Mouse (Mus musculus) heart, embryonic 12.5 days (tissue): ENCODE results near the gene Srsf3. TPM values are rescaled to one million over a fixed set of nuclear protein-coding genes. Genes with fewer than 3 reads are reported as not detected.
"Not testable (repeated sequence)": the region's sequence is repeated elsewhere in the genome, so short reads cannot be mapped to it uniquely, and the experiment has no call there.

ENCODE experiments used
- ATAC-seq: fragments of 200-750 bp; cut with Nextera tagmentation; 2 replicates; pipeline ENCODE4 v1.8.0; 2017; ENCODE audit warnings: moderate TSS enrichment, moderate library complexity; ENCODE audit not compliant: insufficient number of reproducible peaks, low FRiP score
- H3K27ac ChIP-seq: fragments of 300-500 bp; sonication (generic); 2 replicates; pipeline ENCODE4 v1.5.1; 2016; ENCODE audit warnings: mild to moderate bottlenecking, moderate library complexity; ENCODE audit not compliant: poor library complexity, severe bottlenecking
- H3K27me3 ChIP-seq: fragments of 300-500 bp; sonication (generic); replicated peaks from 2 replicates; pipeline ENCODE4 v1.6.1; 2016; ENCODE audit warnings: mild to moderate bottlenecking, moderate library complexity
- H3K36me3 ChIP-seq: fragments of 300-500 bp; sonication (generic); 2 replicates; pipeline ENCODE4 v1.6.1; 2016; ENCODE audit warnings: mild to moderate bottlenecking, moderate library complexity
- H3K4me1 ChIP-seq: fragments of 300-500 bp; sonication (generic); replicated peaks from 2 replicates; pipeline ENCODE4 v1.6.1; 2016; ENCODE audit warnings: mild to moderate bottlenecking
- H3K4me2 ChIP-seq: fragments of 300-500 bp; sonication (generic); 2 replicates; pipeline ENCODE4 v1.6.1; 2016; ENCODE audit warnings: mild to moderate bottlenecking, moderate library complexity
- H3K4me3 ChIP-seq: fragments of 300-500 bp; sonication (generic); 2 replicates; pipeline ENCODE4 v1.5.1; 2016; ENCODE audit warnings: mild to moderate bottlenecking
- H3K9ac ChIP-seq: fragments of 300-500 bp; sonication (generic); 2 replicates; pipeline ENCODE4 v1.6.1; 2016; ENCODE audit warnings: mild to moderate bottlenecking, moderate library complexity
- H3K9me3 ChIP-seq: fragments of 300-500 bp; sonication (generic); replicated peaks from 2 replicates; pipeline ENCODE4 v1.6.1; 2016; ENCODE audit warnings: mild to moderate bottlenecking, moderate library complexity
- WGBS: fragments of 180-500 bp; shearing (Covaris S2); methylation state at CpG from one replicate; pipeline ENCODE4 v1.1.7; 2016; 5-methylcytosine and 5-hydroxymethylcytosine counted together
- polyA plus RNA-seq: library from polyadenylated mRNA; unstranded; fragments of >200 nt; fragmentation: Nextera tagmentation; extraction: Ambion mirVana; gene quantifications from 2 replicates; pipeline ENCODE4 v1.2.1, GENCODE M21; 2016

Gene Srsf3
- polyA plus RNA-seq, 1 experiment from 2014 or later: 406 TPM

DNA sequence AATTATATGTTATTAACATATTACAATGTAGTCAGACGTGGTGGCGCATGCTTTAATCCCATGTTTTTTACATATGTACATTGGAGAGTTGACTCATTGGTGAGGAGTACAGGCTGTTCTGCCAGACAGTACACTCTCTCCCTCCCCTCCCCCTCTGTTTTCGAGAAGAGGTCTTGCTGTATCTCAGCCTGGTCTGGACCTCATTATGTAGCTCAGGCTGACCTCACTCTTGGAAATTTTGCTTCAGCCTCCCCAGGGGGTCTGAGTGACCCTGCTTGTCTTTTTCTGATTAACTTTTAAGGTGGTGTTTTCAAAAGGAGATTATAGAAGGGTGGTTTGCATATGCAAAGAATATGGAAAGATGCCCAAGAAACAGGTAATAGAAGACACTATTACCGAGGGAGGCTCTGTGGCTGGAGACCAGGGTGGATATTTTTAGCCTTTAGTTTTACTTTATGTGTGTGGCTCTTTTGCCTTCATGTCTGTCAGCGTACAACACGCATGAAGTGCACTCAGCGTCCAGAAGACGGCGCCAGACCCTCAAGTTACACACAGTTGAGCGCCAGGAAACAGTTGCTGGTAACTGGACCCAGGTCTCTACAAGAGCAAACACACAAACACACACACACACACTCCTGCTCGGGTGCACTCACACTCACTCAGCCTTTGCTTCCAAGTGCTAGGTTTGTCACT, 14.0 kb upstream of the Srsf3 start:
- Histone ChIP-seq H3K9ac (no peak overlapping the region), H3K9me3 (no peaks in the 10 kb centered on the region), H3K4me2 (no peak overlapping the region), H3K4me1 (peaks cover 5% of the 10 kb centered on the region), H3K27ac (no peak overlapping the region), H3K36me3 (no peaks in the 10 kb centered on the region), H3K4me3 (no peak overlapping the region), H3K27me3 (no peaks in the 10 kb centered on the region)
- WGBS: 45% methylated on average over 11 of the region's 11 CpGs
- ATAC-seq: no peak

DNA sequence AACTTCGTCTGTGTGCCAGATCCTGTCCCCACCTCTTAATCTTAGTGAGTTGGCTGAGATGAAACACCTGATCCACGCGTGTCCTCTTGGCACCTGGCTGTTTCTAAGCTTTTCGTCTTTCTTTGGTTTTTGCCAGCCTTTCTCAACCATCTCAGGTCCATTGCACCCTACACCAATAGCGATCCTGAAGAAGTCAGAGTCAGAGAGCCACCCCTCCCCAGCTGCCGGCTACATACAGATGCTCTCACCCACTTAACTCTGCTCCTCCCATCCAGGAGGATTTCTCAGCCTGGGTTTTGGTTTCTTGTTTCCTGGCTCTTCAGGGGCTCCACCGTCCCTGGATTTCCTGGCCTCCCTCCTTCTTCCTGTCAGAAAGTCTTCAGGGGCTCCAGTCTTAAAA, 13.0 kb upstream of the Srsf3 start:
- Histone ChIP-seq H3K36me3 (no peaks in the 10 kb centered on the region), H3K27ac (no peak overlapping the region), H3K9ac (no peak overlapping the region), H3K27me3 (no peaks in the 10 kb centered on the region), H3K4me1 (peaks cover 6% of the 10 kb centered on the region), H3K9me3 (no peaks in the 10 kb centered on the region), H3K4me3 (no peak overlapping the region), H3K4me2 (no peak overlapping the region)
- ATAC-seq: no peak
- WGBS: 62% methylated on average over 7 of the region's 7 CpGs

DNA sequence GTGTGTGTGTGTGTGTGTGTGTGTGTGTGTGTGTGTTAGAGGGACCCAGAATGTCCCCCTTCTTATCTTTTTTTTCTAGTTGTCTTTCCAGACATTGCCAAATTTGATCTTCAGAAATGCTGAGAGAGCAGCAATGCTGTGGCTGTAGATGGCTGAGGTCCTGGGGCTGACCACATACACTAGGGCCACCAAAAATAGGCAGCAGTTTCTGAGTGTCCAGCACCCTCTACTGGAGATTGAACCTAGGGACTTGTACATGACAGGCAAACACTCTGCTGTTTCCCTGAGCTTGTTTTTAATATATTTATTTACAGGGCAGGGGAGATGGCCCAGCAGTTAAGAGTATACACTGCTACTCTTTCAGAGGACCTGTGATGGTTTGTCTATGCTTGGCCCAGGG, 12.0 kb upstream of the Srsf3 start:
- Histone ChIP-seq H3K36me3 (no peaks in the 10 kb centered on the region), H3K27ac (no peak overlapping the region), H3K4me2 (no peak overlapping the region), H3K9me3 (no peaks in the 10 kb centered on the region), H3K4me1 (peaks cover 12% of the 10 kb centered on the region), H3K4me3 (no peak overlapping the region), H3K27me3 (no peaks in the 10 kb centered on the region), H3K9ac (no peak overlapping the region)
- 0 out of 2 replicates have a peak, but pooled peaks have one; percentile 29 for ATAC-seq

DNA sequence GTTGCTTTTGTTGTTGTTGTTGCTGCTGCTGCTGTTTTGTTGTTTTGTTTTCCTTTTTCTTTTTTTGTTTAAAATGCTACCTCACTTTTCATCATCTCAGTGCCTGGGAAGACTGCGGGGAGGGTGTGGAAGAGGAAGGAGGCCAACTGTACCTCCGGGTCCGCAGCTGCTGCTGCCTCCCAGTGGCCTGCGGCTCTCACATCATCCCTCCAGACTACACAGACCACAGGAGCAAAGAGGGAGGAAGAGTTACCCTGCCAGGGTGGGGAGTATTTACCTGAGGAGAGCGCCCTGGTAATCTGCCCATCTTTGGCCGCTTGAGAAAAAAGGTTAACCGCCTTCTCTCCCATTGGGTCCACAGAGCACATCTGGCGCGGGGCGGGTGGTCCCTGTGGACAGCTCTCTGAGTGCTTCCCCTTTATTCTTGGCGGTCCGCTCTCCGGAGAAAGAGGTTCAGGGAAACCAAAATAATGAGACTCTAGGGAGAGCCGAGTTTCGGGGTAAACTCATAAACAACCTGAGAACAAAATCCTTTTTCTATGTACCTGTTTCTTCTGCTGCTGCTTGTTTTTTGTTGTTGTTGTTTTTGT, 10.1 kb upstream of the Srsf3 start:
- ATAC-seq: no peak
- Histone ChIP-seq H3K9ac (no peak overlapping the region), H3K4me2 (0 out of 2 replicates have a peak overlapping the region, but pooled peaks have one; percentile 13), H3K4me1 (peaks cover 12% of the 10 kb centered on the region), H3K9me3 (no peaks in the 10 kb centered on the region), H3K27ac (no peak overlapping the region), H3K27me3 (no peaks in the 10 kb centered on the region), H3K4me3 (no peak overlapping the region), H3K36me3 (no peaks in the 10 kb centered on the region)
- WGBS: 25% methylated on average over 15 of the region's 15 CpGs

DNA sequence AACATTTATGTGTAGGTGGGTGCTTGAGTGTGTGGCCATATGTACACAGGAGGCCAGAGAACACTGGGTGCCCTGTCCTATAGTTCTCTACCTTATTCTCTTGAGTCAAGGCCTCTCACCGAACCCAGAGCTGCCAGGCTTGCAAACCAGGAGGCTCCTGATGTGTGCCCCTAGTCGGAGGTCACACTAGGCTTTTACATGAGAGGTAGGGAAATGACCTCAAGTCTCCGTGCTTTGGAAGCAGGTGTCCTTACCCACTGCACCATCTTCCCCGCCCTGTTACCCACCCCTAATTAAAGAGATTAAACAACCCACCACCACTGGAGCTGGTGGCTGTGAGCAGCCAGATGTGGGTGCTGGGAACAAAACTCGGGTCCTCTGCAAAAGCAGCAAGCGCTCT, 9.1 kb upstream of the Srsf3 start:
- no peaks in the 10 kb centered on the region for H3K27me3 ChIP-seq
- H3K4me2 ChIP-seq: no peak overlapping the region
- no peaks in the 10 kb centered on the region for H3K9me3 ChIP-seq
- ATAC-seq: no peak
- 87% methylated on average over 6 of the region's 6 CpGs for WGBS
- no peak overlapping the region for H3K9ac ChIP-seq
- H3K4me1 ChIP-seq: peaks cover 12% of the 10 kb centered on the region
- no peaks in the 10 kb centered on the region for H3K36me3 ChIP-seq
- H3K27ac ChIP-seq: no peak overlapping the region
- no peak overlapping the region for H3K4me3 ChIP-seq

DNA sequence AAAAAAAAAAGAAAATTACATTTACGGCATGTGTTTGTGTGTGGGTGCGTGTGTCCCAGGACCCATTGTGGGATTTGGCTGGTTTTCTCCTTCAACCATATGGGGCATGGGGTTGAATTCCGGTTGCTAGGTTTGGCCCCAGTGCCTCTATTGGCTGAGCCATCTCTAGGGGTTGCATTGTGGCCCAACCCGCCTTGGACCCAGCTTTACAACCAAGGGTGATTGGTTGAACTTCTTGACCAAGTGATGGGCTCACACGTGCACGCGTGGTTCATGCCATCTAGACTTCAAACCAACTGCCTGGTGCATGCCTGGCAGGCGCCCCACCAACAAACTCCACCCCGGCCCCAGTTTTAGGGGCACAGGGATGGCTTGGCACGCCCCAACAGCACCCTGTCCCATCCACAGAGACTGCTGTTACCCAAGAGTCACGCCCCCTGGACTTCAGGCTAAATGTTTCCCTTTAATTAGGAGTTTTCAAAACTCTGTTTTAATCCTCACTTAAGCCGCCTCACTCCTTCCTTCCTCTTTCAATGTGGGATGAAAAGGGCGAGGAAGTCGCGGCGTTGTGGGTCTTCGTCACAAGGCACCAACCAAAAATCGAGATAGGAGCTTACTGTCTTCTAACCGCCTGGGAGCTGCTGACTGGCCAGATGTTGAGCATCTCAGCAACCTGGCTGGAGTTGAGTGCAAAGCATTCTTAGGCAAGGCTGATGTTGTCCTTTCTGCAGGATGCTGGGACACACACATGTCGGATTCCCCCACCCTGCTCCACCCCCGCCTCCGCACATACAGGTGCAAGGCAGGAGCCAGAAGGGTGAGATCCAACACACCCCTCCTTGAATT, 8.2 kb upstream of the Srsf3 start:
- Histone ChIP-seq H3K4me1 (peaks cover 12% of the 10 kb centered on the region), H3K4me3 (no peak overlapping the region), H3K36me3 (no peaks in the 10 kb centered on the region), H3K9ac (no peak overlapping the region), H3K27me3 (no peaks in the 10 kb centered on the region), H3K4me2 (no peak overlapping the region), H3K27ac (peak overlapping the region; percentile 16; the same call in 1 of the 2 replicates), H3K9me3 (no peaks in the 10 kb centered on the region)
- no peak for ATAC-seq
- WGBS: 57% methylated on average over 22 of the region's 22 CpGs

- Histone ChIP-seq H3K27ac (peak overlapping the region; percentile 16; the same call in 1 of the 2 replicates), H3K4me3 (no peak overlapping the region), H3K27me3 (no peaks in the 10 kb centered on the region), H3K4me2 (0 out of 2 replicates have a peak overlapping the region, but pooled peaks have one; percentile 14), H3K9ac (no peak overlapping the region), H3K9me3 (no peaks in the 10 kb centered on the region), H3K4me1 (peaks cover 12% of the 10 kb centered on the region), H3K36me3 (no peaks in the 10 kb centered on the region)
- peak; percentile 31; the same call in 1 of the 2 replicates for ATAC-seq
- 34% methylated on average over 10 of the region's 10 CpGs for WGBS
Measured at GRCm38 (mm10) chr17:29024896-29025565, 7.4 kb upstream of the Srsf3 start.

DNA sequence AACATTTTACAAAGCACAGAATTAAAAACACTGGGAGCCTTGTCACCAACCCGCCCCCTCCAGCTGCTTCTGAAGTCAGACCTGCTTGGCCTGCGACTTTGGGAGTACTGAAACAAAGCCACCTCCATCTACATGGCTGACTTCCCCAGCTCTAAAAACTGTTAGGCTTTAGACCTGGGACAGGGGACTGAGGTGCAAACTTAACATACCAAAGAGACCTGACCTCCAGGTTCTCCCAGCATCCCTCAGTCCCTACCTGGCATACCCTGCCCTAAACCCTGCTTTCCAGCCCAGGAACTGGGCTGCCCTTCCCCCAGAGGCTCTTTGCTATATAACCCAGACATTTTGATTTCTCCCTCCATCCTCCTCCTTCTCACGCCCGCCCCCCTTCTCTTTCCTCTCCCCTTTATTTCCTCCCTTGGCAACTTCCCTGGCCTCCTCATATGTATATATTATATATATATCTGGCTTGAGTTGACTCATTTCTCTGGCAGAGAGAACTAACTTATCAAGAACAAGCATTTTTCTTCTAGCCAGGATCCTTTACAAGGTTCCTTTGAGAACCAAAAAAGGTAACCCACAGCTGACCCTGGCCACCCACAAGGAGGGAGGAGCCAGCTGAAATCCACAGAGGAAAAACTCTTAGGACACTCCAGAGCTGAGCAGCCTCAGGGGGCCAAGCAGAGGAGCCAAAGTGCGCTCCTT, 5.6 kb upstream of the Srsf3 start:
- Histone ChIP-seq H3K9ac (no peak overlapping the region), H3K4me1 (peaks cover 12% of the 10 kb centered on the region), H3K4me3 (no peak overlapping the region), H3K27ac (peak overlapping the region; percentile 55; the same call in 1 of the 2 replicates), H3K36me3 (no peaks in the 10 kb centered on the region), H3K9me3 (no peaks in the 10 kb centered on the region), H3K27me3 (no peaks in the 10 kb centered on the region), H3K4me2 (no peak overlapping the region)
- no peak for ATAC-seq
- 63% methylated on average over 5 of the region's 5 CpGs for WGBS

DNA sequence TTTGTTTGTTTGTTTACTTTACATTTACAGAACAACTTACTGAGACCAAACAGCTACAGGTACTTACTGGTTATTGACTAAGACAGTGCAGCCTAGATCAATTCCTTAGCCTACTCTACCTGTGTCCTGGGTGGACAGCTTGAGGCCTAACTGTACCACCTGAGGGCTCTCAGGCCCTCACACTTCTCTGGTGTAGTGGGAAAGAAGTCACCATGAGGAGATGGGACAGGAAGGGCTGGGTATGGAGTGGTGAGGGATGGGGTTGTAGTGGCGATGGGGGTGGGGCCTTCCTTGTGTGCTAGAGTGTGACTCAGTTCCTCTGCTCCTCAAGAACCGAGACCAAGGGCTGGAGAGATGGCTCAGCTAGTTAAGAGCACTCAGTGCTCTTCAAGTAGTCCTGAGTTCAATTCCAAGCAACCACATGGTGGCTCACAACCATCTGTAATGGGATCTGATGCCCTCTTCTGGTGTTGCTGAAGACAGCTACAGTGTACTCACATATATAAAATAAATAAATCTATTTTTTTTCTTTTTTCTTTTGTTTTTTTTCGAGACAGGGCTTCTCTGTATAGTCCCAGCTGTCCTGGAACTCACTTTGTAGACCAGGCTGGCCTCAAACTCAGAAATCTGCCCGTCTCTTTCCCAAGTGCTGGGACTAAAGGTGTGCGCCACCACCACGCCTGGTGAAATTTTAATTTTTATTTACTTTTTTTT, 1.9 kb upstream of the Srsf3 start:
- Histone ChIP-seq H3K4me2 (no peak overlapping the region), H3K9ac (no peak overlapping the region), H3K27me3 (no peaks in the 10 kb centered on the region), H3K4me1 (peaks cover 8% of the 10 kb centered on the region), H3K27ac (no peak overlapping the region), H3K9me3 (no peaks in the 10 kb centered on the region), H3K4me3 (no peak overlapping the region), H3K36me3 (peaks cover 5% of the 10 kb centered on the region; the same call in 1 of the 2 replicates)
- ATAC-seq: no peak
- 85% methylated on average over 6 of the region's 6 CpGs for WGBS

DNA sequence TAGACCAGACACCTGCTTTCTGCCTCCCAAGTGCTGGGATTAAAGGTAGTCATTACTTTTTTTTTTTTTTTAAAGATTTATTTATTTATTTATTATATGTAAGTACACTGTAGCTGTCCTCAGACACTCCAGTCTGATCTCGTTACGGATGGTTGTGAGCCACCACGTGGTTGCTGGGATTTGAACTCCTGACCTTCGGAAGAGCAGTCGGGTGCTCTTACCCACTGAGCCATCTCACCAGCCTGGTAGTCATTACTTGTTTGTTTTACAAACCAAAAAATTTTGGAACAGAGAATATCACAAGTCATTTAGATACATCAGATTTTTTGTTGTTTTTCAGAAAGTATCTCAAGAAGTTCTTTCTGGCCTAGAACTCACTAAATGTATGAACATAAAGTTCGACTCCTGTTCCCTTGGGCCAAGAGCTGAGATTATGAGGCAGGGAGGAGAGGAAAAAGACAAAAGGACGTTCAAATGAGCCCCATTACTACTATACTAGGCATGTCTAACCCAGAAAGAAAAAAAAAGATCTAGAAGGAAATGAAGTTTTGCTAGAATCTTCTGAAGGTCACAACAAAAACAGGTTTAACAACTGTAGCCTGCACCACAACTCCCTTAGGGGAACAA, 1.2 kb upstream of the Srsf3 start:
- H3K4me1 ChIP-seq, H3K9me3 ChIP-seq, H3K27me3 ChIP-seq, H3K36me3 ChIP-seq, ATAC-seq: not testable (repeated sequence)
- peak overlapping the region; percentile 87 for H3K9ac ChIP-seq
- WGBS: 62% methylated on average over 7 of the region's 7 CpGs
- peak overlapping the region; percentile 73 for H3K4me3 ChIP-seq
- H3K4me2 ChIP-seq: peak overlapping the region; percentile 63
- H3K27ac ChIP-seq: peak overlapping the region; percentile 99
